Mouse (Mus musculus) bone marrow, adult 2 months (tissue): ENCODE data around the gene Cd44.

ENCODE experiments used
- CTCF ChIP-seq: fragments of 200-500 bp; IDR thresholded peaks from 2 replicates; pipeline ENCODE4 v1.5.1; 2011; ENCODE audit warnings: low read length, control low read depth; ENCODE audit not compliant: control insufficient read depth, insufficient read depth
- POLR2A ChIP-seq: fragments of 200-500 bp; IDR thresholded peaks from 2 replicates; pipeline ENCODE4 v1.6.1; 2011; ENCODE audit warnings: low read depth, mild to moderate bottlenecking, control low read depth, low read length, borderline replicate concordance; ENCODE audit not compliant: control insufficient read depth

DNA sequence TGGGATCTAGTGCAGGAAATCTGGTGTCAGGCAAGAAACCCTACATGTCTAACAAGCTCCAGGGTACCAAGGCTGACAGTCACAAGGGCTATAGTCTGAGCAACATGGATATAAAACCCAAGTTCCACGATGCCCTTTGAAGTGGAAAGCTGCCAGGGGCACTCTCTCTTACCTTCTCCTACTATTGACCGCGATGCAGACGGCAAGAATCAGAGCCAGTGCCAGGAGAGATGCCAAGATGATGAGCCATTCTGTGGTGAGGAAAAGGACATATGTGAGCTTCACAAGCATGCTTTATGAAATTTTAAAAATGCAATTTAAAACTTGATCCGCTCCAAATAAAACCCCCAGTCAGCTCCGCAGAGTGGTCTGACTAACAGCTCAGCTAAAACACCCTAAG lies 79.4 kb downstream of the Cd44 start:
- TF ChIP-seq CTCF (no peak), POLR2A (no peak)
